Mouse (Mus musculus): ENCODE measurements around the gene Ephb2. TPM values are rescaled to one million over a fixed set of nuclear protein-coding genes. Genes with fewer than 3 reads are reported as not detected.

Ephb2 gene
- polyA plus RNA-seq, 1 experiment, result 0.49 TPM

DNA sequence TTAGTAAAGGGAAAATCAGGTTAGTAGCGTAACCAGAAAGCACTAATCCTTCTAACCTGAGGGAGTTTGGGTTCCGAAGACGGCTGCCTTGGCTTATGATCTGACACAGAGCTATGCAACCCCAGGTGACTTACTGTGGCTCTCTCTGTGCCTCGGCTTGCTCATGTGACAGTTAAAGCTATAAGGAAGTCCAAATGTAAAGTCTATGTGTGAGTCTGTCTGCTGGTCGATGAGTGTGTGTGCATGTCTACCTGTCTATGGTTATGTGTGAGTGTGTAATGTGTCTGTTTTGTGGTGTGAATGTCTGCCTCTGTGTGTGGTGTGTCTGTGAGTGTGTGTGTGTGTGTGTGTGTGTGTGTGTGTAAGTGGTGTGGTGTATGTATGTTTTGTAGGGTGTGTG is 33.8 kb downstream of the Ephb2 start:
- Histone ChIP-seq H3K4me1 (ENCODE audit: control insufficient read depth, insufficient read depth, low read length) (peaks cover under 1% of the 10 kb centered on the region; the same call in 1 of the 2 replicates), H3K4me3 (ENCODE audit: control insufficient read depth, low read depth, low read length) (no peak overlapping the region), H3K27ac (ENCODE audit: control insufficient read depth, insufficient read depth, low read depth, low read length) (no peak overlapping the region), H3K36me3 (ENCODE audit: control insufficient read depth, insufficient read depth, low read length) (no peaks in the 10 kb centered on the region), H3K27me3 (ENCODE audit: control insufficient read depth, insufficient read depth, low read length) (no peaks in the 10 kb centered on the region)
- TF ChIP-seq CTCF (IDR thresholded peaks at IDR 0.05; ENCODE audit: control insufficient read depth, insufficient read depth, insufficient replicate concordance, low read depth, low read length) (no peak), POLR2A (IDR thresholded peaks at IDR 0.05; ENCODE audit: control insufficient read depth, low read depth, low read length) (no peak)

DNA sequence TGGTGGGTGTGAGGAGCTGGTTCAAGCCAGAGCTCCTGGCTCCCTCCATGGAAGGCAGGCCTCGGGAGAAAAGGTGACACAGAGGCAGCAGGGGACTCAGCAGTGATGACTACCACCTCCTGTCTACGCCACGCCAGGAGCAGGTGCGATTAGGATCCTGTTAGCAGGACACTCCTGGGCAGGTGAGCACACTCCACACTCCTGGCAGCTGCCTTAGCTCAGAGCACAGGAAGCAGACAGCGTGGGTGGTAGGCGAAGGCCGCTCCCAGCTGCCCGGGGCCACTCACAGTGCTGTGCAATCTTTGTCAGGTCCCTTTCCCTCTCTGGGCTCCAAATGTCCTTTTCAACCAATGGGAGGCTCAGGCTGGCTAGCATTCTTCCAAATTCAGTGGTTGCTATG is 34.3 kb downstream of the Ephb2 start:
- Histone ChIP-seq H3K36me3 (ENCODE audit: control insufficient read depth, insufficient read depth, low read length) (no peaks in the 10 kb centered on the region), H3K27ac (ENCODE audit: control insufficient read depth, insufficient read depth, low read depth, low read length) (no peak overlapping the region), H3K4me1 (ENCODE audit: control insufficient read depth, insufficient read depth, low read length) (peaks cover 3% of the 10 kb centered on the region)

DNA sequence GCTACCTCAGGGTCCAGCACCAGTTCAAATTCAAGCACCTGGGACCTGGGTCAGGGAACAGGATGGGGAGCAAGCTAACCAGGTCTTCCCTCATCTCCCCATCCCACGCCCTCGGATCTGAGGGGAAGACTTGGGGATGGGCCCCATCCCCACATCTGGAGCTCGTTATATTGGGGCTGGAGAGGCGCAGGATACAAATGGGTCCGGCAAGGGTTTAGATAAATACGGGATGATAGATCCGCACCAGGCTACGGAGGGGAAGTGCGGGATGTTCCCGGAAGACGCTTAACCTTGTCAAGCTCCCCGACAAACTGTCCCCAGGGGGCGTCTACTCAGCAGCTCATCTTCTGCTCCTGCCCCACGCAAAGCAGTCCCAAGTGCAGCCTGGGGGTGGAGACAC is 35.4 kb downstream of the Ephb2 start:
- Histone ChIP-seq H3K27me3 (ENCODE audit: control insufficient read depth, insufficient read depth, low read length) (no peaks in the 10 kb centered on the region), H3K27ac (ENCODE audit: control insufficient read depth, insufficient read depth, low read depth, low read length) (no peak overlapping the region), H3K4me3 (ENCODE audit: control insufficient read depth, low read depth, low read length) (no peak overlapping the region), H3K36me3 (ENCODE audit: control insufficient read depth, insufficient read depth, low read length) (no peaks in the 10 kb centered on the region), H3K4me1 (ENCODE audit: control insufficient read depth, insufficient read depth, low read length) (peaks cover 3% of the 10 kb centered on the region)
- TF ChIP-seq POLR2A (IDR thresholded peaks at IDR 0.05; ENCODE audit: control insufficient read depth, low read depth, low read length) (no peak), CTCF (IDR thresholded peaks at IDR 0.05; ENCODE audit: control insufficient read depth, insufficient read depth, insufficient replicate concordance, low read depth, low read length) (no peak)

More for the DNA sequence above, 34.3 kb downstream of the Ephb2 start:
- no peak for TF ChIP-seq POLR2A (IDR thresholded peaks at IDR 0.05; ENCODE audit: control insufficient read depth, low read depth, low read length)
- no peak for TF ChIP-seq CTCF (IDR thresholded peaks at IDR 0.05; ENCODE audit: control insufficient read depth, insufficient read depth, insufficient replicate concordance, low read depth, low read length)
- Histone ChIP-seq H3K4me3 (ENCODE audit: control insufficient read depth, low read depth, low read length) (no peak overlapping the region), H3K27me3 (ENCODE audit: control insufficient read depth, insufficient read depth, low read length) (no peaks in the 10 kb centered on the region)

DNA sequence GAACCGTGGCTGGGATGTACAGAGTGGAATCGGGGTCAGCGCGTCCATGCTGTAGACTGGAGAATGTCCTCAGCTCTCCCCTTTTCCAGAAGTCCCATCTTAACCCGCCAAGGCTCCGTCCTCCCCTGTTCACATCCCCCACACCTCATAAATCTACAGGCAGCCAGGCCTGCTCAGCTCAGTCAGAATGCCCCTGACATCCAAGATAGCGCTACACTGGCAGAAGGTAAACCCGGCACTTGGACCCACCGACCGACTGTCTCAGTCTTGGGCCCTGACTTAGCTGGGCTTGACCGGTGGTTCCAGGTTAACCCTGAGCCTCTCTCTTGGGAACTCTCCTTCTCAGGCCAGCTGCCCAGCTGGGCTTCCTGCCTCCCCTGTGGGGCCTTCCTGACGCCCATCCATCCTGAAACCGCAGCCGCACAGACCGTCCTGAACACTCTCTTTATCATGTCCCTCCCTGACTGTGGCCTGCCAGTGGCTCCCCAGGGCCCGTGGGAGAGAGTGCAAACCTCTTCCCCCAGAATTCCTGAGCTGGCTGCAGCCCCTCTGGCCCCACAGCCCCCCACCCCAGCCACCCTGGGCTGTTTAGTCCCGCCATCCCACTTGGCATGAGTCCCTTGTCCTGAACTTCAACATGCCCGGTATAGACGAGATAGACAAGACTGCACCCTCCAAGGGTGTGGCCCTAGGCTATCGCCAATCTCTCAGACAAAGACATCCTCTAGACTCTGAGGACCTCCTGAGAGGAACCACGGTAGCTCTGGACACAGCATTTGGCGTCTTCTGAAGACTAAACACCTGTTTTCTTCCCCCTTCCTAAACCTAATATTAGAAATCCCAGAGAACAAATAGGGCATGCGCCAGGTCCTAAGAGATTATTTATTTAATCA is 37.9 kb downstream of the Ephb2 start:
- Histone ChIP-seq H3K36me3 (ENCODE audit: control insufficient read depth, insufficient read depth, low read length) (no peaks in the 10 kb centered on the region), H3K4me3 (ENCODE audit: control insufficient read depth, low read depth, low read length) (no peak overlapping the region), H3K4me1 (ENCODE audit: control insufficient read depth, insufficient read depth, low read length) (peaks cover 3% of the 10 kb centered on the region), H3K27me3 (ENCODE audit: control insufficient read depth, insufficient read depth, low read length) (no peaks in the 10 kb centered on the region), H3K27ac (ENCODE audit: control insufficient read depth, insufficient read depth, low read depth, low read length) (no peak overlapping the region)
- no peak for TF ChIP-seq POLR2A (IDR thresholded peaks at IDR 0.05; ENCODE audit: control insufficient read depth, low read depth, low read length)
- TF ChIP-seq CTCF (IDR thresholded peaks at IDR 0.05; ENCODE audit: control insufficient read depth, insufficient read depth, insufficient replicate concordance, low read depth, low read length), result no peak

DNA sequence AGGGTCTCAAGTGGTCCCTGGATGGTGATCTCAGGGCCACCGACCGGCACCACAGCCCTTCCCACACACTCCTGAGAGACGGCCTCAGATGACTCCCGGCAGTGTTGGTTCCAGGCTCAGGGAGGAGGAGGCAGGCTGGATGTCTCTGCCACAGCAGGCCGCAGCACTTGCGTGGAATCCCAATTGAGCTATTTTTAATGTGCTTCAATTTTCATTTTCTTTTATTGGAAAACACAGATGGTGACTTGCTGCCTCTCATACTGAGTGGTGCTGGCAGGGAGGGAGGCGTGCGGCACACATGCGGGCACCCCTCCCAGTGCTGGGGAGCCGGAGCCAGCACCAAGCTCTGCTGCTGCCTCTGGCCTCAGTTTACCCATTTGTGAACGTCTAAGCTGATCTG is 42.5 kb downstream of the Ephb2 start:
- TF ChIP-seq CTCF (IDR thresholded peaks at IDR 0.05; ENCODE audit: control insufficient read depth, insufficient read depth, insufficient replicate concordance, low read depth, low read length), result no peak
- no peak for TF ChIP-seq POLR2A (IDR thresholded peaks at IDR 0.05; ENCODE audit: control insufficient read depth, low read depth, low read length)
- Histone ChIP-seq H3K36me3 (ENCODE audit: control insufficient read depth, insufficient read depth, low read length) (no peaks in the 10 kb centered on the region), H3K4me3 (ENCODE audit: control insufficient read depth, low read depth, low read length) (no peak overlapping the region), H3K4me1 (ENCODE audit: control insufficient read depth, insufficient read depth, low read length) (peaks cover 3% of the 10 kb centered on the region), H3K27me3 (ENCODE audit: control insufficient read depth, insufficient read depth, low read length) (no peaks in the 10 kb centered on the region), H3K27ac (ENCODE audit: control insufficient read depth, insufficient read depth, low read depth, low read length) (no peak overlapping the region)

DNA sequence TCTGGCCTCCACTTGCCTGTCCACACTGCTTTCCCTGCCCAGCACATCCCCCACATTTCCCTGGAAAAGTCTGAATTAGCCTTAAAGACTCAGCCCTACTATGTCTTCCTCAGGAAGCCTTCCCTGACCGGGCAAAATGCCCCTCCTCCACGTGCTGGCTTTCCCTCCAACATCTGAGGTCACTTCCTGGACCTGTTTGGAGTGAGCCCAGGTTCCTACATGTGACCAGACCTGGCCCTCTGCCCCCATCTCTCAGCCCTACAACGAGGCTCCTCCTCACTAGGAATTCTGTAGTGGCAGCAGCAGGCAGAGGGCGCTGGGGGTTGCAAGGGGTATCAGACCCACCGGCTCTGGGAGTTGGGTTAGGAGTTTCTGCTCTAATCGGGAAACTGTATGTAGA is 46.0 kb downstream of the Ephb2 start:
- Histone ChIP-seq H3K36me3 (ENCODE audit: control insufficient read depth, insufficient read depth, low read length) (no peaks in the 10 kb centered on the region), H3K4me3 (ENCODE audit: control insufficient read depth, low read depth, low read length) (no peak overlapping the region), H3K27me3 (ENCODE audit: control insufficient read depth, insufficient read depth, low read length) (no peaks in the 10 kb centered on the region), H3K4me1 (ENCODE audit: control insufficient read depth, insufficient read depth, low read length) (no peaks in the 10 kb centered on the region; the same call in 1 of the 2 replicates), H3K27ac (ENCODE audit: control insufficient read depth, insufficient read depth, low read depth, low read length) (no peak overlapping the region)
- no peak for TF ChIP-seq POLR2A (IDR thresholded peaks at IDR 0.05; ENCODE audit: control insufficient read depth, low read depth, low read length)
- no peak for TF ChIP-seq CTCF (IDR thresholded peaks at IDR 0.05; ENCODE audit: control insufficient read depth, insufficient read depth, insufficient replicate concordance, low read depth, low read length)

DNA sequence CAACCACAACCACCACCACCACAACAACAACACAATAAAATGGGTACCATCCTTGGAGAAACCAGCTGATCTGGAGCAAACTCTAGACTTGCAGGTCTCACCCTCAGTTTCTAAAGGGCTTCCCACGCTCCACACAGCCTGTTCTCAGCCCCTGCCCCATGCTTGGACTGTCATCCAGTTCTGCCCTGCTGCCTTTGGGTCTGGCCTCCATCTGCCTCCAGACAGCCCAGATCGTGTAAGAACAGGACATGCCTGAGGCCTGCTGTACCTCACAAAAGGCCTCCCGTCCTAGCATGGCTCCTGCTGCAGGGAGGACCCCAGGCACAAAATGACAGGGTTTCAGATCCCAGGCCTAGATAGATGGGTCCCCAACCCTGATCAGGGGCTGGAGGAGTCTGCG is 48.4 kb downstream of the Ephb2 start:
- Histone ChIP-seq H3K27me3 (ENCODE audit: control insufficient read depth, insufficient read depth, low read length) (no peaks in the 10 kb centered on the region), H3K4me1 (ENCODE audit: control insufficient read depth, insufficient read depth, low read length) (no peaks in the 10 kb centered on the region; the same call in 1 of the 2 replicates), H3K27ac (ENCODE audit: control insufficient read depth, insufficient read depth, low read depth, low read length) (no peak overlapping the region), H3K4me3 (ENCODE audit: control insufficient read depth, low read depth, low read length) (no peak overlapping the region), H3K36me3 (ENCODE audit: control insufficient read depth, insufficient read depth, low read length) (no peaks in the 10 kb centered on the region)
- TF ChIP-seq CTCF (IDR thresholded peaks at IDR 0.05; ENCODE audit: control insufficient read depth, insufficient read depth, insufficient replicate concordance, low read depth, low read length) (no peak), POLR2A (IDR thresholded peaks at IDR 0.05; ENCODE audit: control insufficient read depth, low read depth, low read length) (no peak)

Measured in testis, adult 2 months (tissue).